Mouse (Mus musculus) lung, adult 2 months (tissue): ENCODE data around the gene Ankrd12.

Experiments used
- CTCF ChIP-seq: fragments of 200-500 bp; IDR thresholded peaks from 2 replicates; pipeline ENCODE4 v1.5.1; 2011; ENCODE audit warnings: mild to moderate bottlenecking, low read length, control low read depth; ENCODE audit not compliant: insufficient read depth
- POLR2A ChIP-seq: fragments of 200-500 bp; IDR thresholded peaks from 2 replicates; pipeline ENCODE4 v1.6.1; 2011; ENCODE audit warnings: low read depth, mild to moderate bottlenecking, control low read depth, low read length, borderline replicate concordance; ENCODE audit errors: extremely low read depth

DNA sequence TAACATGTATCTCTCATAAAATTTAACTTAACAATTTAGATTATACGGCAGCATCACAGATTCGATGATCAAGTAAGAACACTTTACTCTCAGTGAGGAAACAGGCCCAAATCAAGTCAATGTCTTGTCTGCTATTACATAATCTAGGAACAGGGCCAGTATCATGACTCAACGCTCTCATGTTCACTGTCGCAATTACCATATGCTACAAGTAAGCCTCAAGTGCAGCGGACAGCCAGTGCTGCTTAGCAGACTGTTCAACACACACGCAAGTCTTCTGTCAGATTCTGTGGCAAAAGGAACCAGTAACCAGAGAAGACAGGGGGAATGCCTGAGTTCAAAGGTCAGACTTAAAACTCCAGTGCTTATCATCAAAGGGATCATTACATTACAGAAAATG lies 145.9 kb downstream of the Ankrd12 start:
- TF ChIP-seq POLR2A (peak; percentile 40; the same call in 1 of the 2 replicates), CTCF (no peak)
